Mouse (Mus musculus) urinary bladder, postnatal 10 days (tissue): ENCODE results near the gene Mc1r.
"Not testable (repeated sequence)": the region's sequence is repeated elsewhere in the genome, so short reads cannot be mapped to it uniquely, and the experiment has no call there.

Experiments
- DNase-seq: peaks from one replicate; pipeline ENCODE4 v3.0.0; 2022; ENCODE audit warnings: low spot score

Mc1r gene

DNA sequence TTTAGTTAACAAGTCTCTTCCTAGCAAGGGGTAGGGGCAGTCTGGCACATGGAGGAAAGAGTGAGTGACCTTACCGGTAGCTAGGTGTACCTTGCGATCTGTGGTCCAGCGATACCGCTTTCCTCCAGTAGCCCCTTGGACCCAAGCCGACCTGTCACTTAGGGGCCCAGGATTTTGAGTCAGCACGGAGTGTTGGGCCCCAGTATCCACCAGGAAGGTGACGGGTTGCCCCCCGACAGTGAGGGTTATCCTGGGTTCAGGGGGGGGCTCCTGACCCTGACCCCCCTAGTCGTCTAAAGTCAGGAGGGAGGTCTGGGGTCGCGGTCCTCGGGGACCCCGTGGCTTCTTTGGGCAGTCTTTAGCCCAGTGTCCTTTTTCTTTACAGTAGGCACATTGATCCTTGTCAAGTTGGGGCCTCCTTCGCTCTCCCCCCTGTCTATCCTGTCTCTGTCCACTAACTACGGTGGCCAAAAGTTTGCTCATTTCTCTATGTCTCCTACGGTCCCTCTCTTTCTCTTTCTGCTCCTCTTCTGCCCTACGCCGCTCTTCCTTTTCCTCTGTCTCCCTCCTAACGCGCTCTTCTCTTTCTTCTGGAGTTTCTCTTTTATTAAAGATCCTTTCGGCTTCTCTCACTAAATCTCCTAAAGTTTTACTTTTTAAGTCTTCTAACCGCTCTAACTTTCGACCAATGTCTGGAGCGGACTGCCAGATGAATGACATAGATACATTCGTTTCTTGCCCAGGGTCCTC lies 24.9 kb downstream of the Mc1r start:
- no peak for DNase-seq

GRCm38 (mm10) chr8:123432381-123432780 lies 25.5 kb downstream of the Mc1r start:
- DNase-seq = no peak

DNA sequence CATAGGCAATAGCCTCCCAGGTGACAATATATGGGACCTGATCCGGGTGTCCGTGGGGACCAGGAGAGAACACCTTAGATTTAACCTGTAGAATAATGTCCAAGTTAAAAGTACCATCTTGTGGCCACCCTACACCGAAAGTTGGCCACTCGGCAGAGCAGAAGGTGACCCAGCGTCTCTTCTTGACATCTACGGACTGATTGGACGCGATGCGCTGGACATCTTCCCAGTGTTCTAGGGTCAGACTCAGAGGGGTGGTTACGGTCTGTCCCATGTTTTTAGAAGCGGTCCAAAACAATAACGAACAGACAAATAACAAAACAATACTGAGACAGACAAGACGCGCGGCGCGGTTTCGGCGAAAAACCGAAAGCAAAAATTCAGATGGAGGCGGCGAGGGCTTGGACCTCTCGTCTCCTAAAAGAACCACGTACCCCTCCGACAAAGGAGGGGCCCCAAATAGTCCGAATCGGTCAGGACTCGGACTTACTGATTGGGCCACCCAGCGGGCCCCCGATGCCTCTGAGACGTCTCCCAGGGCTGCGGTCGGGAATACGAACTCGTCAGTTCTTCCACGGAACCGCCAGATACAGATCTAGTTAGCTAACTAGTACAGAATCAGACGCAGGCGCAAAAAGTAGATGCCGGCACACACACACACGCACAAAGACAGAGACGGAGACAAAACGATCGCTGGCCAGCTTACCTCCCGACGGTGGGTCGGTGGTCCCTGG lies 26.5 kb downstream of the Mc1r start:
- DNase-seq = not testable (repeated sequence)

- DNase-seq = no peak
Observed at GRCm38 (mm10) chr8:123441788-123442187, 34.9 kb downstream of the Mc1r start.

- no peak for DNase-seq
Observed at GRCm38 (mm10) chr8:123442351-123442750, 35.4 kb downstream of the Mc1r start.

GRCm38 (mm10) chr8:123442871-123443575 lies 36.1 kb downstream of the Mc1r start:
- DNase-seq = peak; percentile 57

GRCm38 (mm10) chr8:123443576-123443921 lies 36.6 kb downstream of the Mc1r start:
- no peak for DNase-seq

GRCm38 (mm10) chr8:123444131-123444530 lies 37.2 kb downstream of the Mc1r start:
- DNase-seq = no peak

GRCm38 (mm10) chr8:123445981-123446380 lies 39.1 kb downstream of the Mc1r start:
- DNase-seq = no peak

DNA sequence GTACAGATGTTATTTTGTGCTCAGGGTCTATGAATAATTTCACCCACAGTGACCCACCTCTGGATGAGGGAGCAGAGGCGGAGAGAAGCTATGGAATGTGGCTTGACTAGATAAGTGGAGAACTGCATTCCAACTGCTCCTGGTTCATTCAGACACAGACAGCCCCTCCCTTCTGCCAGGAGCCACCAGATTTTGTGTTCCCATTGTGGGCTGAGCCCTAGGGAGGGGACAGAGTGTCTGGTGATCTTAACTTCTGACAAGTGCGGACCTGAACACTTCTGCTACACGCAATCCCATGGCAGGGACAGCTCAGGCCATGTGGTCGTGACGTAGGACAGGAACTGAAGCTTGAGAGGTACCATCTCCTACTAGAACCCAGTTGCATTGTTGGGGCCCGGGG lies 39.9 kb downstream of the Mc1r start:
- DNase-seq = no peak

DNA sequence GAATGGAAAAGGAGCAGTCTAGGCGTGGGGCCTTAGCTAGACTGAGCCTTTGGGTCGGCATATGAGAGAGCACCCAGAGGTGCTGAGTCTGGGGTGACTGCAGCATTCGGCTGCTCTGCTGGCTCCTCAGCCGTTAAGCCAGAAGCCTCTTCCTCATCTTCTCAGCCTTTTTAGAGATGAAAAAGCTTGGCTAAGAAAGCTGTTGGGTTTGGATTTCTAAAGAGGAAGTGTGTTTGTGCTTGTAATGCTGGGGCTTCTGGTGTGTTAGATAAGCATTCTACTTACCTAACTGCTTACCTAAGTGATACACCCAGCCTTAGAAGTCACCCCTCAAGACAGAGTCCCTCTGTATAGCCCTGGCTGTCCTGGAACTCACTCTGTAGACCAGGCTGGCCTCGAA lies 43.9 kb downstream of the Mc1r start:
- no peak for DNase-seq

DNA sequence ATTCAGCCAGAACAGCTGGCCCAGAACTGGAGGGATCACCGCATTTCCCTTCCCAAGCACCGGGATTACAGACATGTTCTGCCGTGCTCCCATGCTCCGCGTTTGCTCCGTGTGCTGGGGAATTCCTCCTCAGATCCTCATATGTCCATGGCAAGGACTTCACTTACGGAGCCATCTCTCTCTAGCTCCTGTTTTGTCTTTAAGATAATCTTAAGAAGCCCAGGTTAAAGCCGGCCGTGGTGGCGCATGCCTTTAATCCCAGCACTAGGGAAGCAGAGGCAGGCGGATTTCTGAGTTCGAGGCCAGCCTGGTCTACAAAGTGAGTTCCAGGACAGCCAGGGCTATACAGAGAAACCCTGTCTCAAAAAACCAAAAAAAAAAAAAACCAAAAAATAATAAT lies 44.8 kb downstream of the Mc1r start:
- not testable (repeated sequence) for DNase-seq

GRCm38 (mm10) chr8:123452149-123452548 lies 45.2 kb downstream of the Mc1r start:
- no peak for DNase-seq

DNA sequence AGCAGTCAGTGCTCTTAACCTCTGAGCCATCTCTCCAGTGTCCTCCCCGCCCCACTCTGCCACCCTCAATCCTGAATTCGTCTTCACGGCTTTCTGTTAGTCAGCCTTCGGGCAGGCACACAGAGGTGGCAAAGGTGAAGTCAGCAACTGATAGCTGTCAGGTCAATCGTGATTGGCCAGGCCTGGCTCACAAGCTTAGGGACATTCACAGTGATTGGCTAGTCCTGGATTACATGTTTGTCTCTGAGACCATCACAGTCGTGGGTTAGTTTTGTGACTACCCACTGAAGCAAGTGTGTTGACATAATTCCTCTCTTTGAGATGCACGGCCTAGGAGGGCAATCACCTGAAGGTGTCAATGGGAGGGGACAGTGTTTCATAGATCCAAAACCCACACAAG lies 46.4 kb downstream of the Mc1r start:
- no peak for DNase-seq

DNA sequence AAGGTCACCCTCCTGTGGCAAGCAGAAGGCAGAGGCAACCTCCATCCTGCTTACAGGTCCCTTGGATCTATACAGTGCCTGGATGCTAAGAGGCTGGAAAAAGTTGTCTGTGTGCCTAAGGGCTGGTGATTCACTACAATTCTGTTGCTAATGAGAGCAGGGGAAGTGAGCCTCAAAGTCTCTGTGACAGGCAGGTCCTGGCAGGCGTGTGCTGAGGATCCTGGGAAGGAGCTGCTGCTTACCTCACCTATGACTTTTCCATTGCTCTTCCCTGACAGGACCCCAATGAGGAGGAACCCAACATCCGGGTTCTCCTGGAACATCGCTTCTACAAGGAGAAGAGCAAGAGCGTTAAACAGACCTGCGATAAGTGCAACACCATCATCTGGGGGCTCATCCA lies 47.0 kb downstream of the Mc1r start:
- no peak for DNase-seq

GRCm38 (mm10) chr8:123454559-123454958 lies 47.7 kb downstream of the Mc1r start:
- no peak for DNase-seq
